Mouse (Mus musculus) lung, embryonic 16.5 days (tissue): ENCODE data around the gene Ssh2. TPM values are rescaled to one million over a fixed set of nuclear protein-coding genes. Genes with fewer than 3 reads are reported as not detected.
A peak's percentile ranks its signal among the peaks of the same experiment; 100 is the strongest.

ENCODE experiments used
- ATAC-seq: fragments of 200-750 bp; cut with Nextera tagmentation; 2 replicates; pipeline ENCODE4 v1.8.0; 2017; ENCODE audit warnings: low read depth, mild to moderate bottlenecking, moderate library complexity
- H3K27ac ChIP-seq: fragments of 300-500 bp; sonication (generic); 2 replicates; pipeline ENCODE4 v1.5.1; 2014; ENCODE audit warnings: mild to moderate bottlenecking, control low read depth, low read length
- H3K27me3 ChIP-seq: fragments of 300-500 bp; sonication (generic); 2 replicates; pipeline ENCODE4 v1.6.1; 2014; ENCODE audit warnings: low read depth, low read length, mixed read lengths; ENCODE audit not compliant: control insufficient read depth, insufficient read depth
- H3K36me3 ChIP-seq: fragments of 300-500 bp; sonication (generic); 2 replicates; pipeline ENCODE4 v1.6.1; 2014; ENCODE audit warnings: low read length; ENCODE audit not compliant: control insufficient read depth, insufficient read depth
- H3K4me1 ChIP-seq: fragments of 300-500 bp; sonication (generic); replicated peaks from 2 replicates; pipeline ENCODE4 v1.6.1; 2014; ENCODE audit warnings: low read length, mixed read lengths; ENCODE audit not compliant: control insufficient read depth, insufficient read depth
- H3K4me2 ChIP-seq: fragments of 300-500 bp; sonication (generic); 2 replicates; pipeline ENCODE4 v1.6.1; 2014; ENCODE audit warnings: low read depth, low read length, control low read depth
- H3K4me3 ChIP-seq: fragments of 300-500 bp; sonication (generic); 2 replicates; pipeline ENCODE4 v1.5.1; 2014; ENCODE audit warnings: mild to moderate bottlenecking, low read length, control low read depth
- H3K9ac ChIP-seq: fragments of 300-500 bp; sonication (generic); 2 replicates; pipeline ENCODE4 v1.6.1; 2014; ENCODE audit warnings: low read length, control low read depth
- H3K9me3 ChIP-seq: fragments of 300-500 bp; sonication (generic); 2 replicates; pipeline ENCODE4 v1.6.1; 2016; ENCODE audit warnings: low read length; ENCODE audit not compliant: control insufficient read depth
- WGBS: fragments of 180-500 bp; shearing (Covaris S2); extraction: QIAGEN DNeasy Blood & Tissue Kit; methylation state at CpG from one replicate; pipeline ENCODE4 v1.1.7; 2014; 5-methylcytosine and 5-hydroxymethylcytosine counted together
- polyA plus RNA-seq: library from polyadenylated mRNA; unstranded; fragments of >200 nt; fragmentation: Nextera tagmentation; extraction: Ambion mirVana; gene quantifications from 2 replicates; pipeline ENCODE4 v1.2.1, GENCODE M21; 2015

Gene Ssh2
- polyA plus RNA-seq, 1 experiment from 2014 or later: 14.5 TPM

DNA sequence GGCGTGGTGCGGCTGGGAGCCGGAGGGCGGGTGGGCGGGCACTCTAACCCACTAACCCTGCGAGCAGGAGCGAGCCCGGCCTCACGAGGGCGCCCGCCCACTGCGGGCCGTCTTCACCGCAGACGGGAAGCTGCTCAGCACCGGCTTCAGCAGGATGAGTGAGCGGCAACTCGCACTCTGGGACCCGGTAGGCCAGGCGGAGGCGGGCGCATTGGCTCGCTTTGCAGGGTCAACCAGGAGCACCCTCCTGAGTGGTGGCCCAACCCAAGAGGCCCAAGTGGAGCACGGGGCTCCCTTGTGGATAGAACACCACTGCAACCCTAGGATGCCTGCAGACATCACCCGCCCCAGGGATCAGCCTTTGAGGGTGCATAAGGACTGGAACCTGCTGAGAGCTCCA, 251.1 kb downstream of the Ssh2 start:
- no peak overlapping the region for H3K27ac ChIP-seq
- no peaks in the 10 kb centered on the region for H3K9me3 ChIP-seq
- H3K9ac ChIP-seq: no peak overlapping the region
- 2% methylated on average over 25 of the region's 25 CpGs for WGBS
- peak; percentile 42 for ATAC-seq
- H3K36me3 ChIP-seq: peaks cover 9% of the 10 kb centered on the region; the same call in 1 of the 2 replicates
- peaks cover 40% of the 10 kb centered on the region for H3K27me3 ChIP-seq
- H3K4me3 ChIP-seq: no peak overlapping the region
- peaks cover 19% of the 10 kb centered on the region for H3K4me1 ChIP-seq
- peak overlapping the region; percentile 34 for H3K4me2 ChIP-seq

- H3K4me2 ChIP-seq: peak overlapping the region; percentile 38
Measured at GRCm38 (mm10) chr11:77467784-77468183, 251.7 kb downstream of the Ssh2 start.

GRCm38 (mm10) chr11:77468397-77468796, 252.3 kb downstream of the Ssh2 start:
- Histone ChIP-seq H3K36me3 (peaks cover 12% of the 10 kb centered on the region; the same call in 1 of the 2 replicates), H3K4me2 (no peak overlapping the region), H3K9me3 (no peaks in the 10 kb centered on the region), H3K27me3 (peaks cover 30% of the 10 kb centered on the region), H3K4me3 (no peak overlapping the region), H3K27ac (no peak overlapping the region), H3K9ac (no peak overlapping the region), H3K4me1 (peaks cover 13% of the 10 kb centered on the region; the same call in 1 of the 2 replicates)
- 80% methylated on average over 9 of the region's 9 CpGs for WGBS
- no peak for ATAC-seq

More at GRCm38 (mm10) chr11:77467784-77468183, 251.7 kb downstream of the Ssh2 start:
- Histone ChIP-seq H3K27me3 (peaks cover 37% of the 10 kb centered on the region), H3K27ac (no peak overlapping the region), H3K4me1 (peaks cover 15% of the 10 kb centered on the region; the same call in 1 of the 2 replicates), H3K4me3 (no peak overlapping the region), H3K9ac (no peak overlapping the region), H3K36me3 (peaks cover 12% of the 10 kb centered on the region; the same call in 1 of the 2 replicates), H3K9me3 (no peaks in the 10 kb centered on the region)
- WGBS: 13% methylated on average over 20 of the region's 20 CpGs
- peak; percentile 11; the same call in 1 of the 2 replicates for ATAC-seq

DNA sequence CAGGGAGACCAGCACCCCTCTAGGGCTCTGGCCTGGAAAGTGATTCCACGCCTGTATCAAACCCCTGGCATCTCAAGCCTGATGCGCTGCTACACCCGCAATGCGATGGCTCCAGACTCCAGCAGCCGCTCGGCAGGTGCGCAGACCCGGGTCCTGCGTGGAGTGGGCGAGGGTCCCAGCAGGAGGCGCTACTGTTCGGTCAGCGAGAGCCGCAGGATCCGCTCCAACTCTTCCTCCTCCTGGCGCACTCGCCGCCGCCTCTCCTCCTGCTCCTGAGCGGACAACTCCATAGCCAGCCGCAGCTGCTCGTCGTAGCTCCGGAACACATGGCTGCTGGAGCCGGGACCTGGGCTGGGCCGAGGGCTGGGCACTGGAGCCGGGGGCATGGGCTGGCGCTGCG, 255.3 kb downstream of the Ssh2 start:
- Histone ChIP-seq H3K27ac (no peak overlapping the region), H3K9me3 (no peaks in the 10 kb centered on the region), H3K9ac (no peak overlapping the region), H3K4me2 (no peak overlapping the region), H3K27me3 (peaks cover 17% of the 10 kb centered on the region), H3K4me3 (no peak overlapping the region), H3K4me1 (peaks cover 8% of the 10 kb centered on the region; the same call in 1 of the 2 replicates), H3K36me3 (peaks cover 12% of the 10 kb centered on the region; the same call in 1 of the 2 replicates)
- ATAC-seq: no peak
- WGBS: 73% methylated on average over 28 of the region's 29 CpGs

GRCm38 (mm10) chr11:77472775-77473174, 256.7 kb downstream of the Ssh2 start:
- Histone ChIP-seq H3K27me3 (peaks cover 6% of the 10 kb centered on the region), H3K4me1 (no peaks in the 10 kb centered on the region; the same call in 1 of the 2 replicates), H3K9ac (no peak overlapping the region), H3K36me3 (peaks cover 12% of the 10 kb centered on the region; the same call in 1 of the 2 replicates), H3K4me2 (no peak overlapping the region), H3K9me3 (no peaks in the 10 kb centered on the region), H3K27ac (no peak overlapping the region), H3K4me3 (no peak overlapping the region)
- WGBS: 79% methylated on average over 16 of the region's 16 CpGs
- no peak for ATAC-seq

DNA sequence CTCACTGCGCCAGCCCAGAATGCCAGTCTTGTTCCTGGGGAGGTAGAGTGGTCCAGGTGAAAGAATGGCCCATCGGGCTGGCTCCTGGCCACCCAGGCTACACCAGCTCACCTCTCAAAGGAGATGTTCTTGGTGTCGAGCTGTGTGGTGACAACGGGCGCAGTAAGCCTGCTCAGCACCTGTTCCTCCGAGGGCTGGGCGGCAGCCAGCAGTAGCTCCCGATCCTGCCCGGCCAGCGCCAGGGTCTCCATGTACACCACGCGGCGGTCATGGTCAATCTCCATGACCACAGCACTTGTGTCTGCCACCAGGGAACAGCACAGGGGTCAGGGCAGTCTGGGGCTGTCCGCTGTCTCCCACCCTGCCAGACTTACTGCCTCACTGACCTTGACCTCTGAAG, 260.1 kb downstream of the Ssh2 start:
- H3K27me3 ChIP-seq: no peaks in the 10 kb centered on the region
- H3K9ac ChIP-seq: no peak overlapping the region
- peaks cover 9% of the 10 kb centered on the region; the same call in 1 of the 2 replicates for H3K36me3 ChIP-seq
- 91% methylated on average over 14 of the region's 14 CpGs for WGBS
- no peak overlapping the region for H3K27ac ChIP-seq
- H3K4me3 ChIP-seq: no peak overlapping the region
- no peak overlapping the region for H3K4me2 ChIP-seq
- ATAC-seq: no peak
- H3K4me1 ChIP-seq: no peaks in the 10 kb centered on the region
- no peaks in the 10 kb centered on the region for H3K9me3 ChIP-seq

GRCm38 (mm10) chr11:77476895-77477294, 260.8 kb downstream of the Ssh2 start:
- H3K4me1 ChIP-seq: no peaks in the 10 kb centered on the region
- H3K9me3 ChIP-seq: no peaks in the 10 kb centered on the region
- H3K9ac ChIP-seq: no peak overlapping the region
- no peak overlapping the region for H3K4me2 ChIP-seq
- no peak overlapping the region for H3K27ac ChIP-seq
- peaks cover 5% of the 10 kb centered on the region; the same call in 1 of the 2 replicates for H3K36me3 ChIP-seq
- no peaks in the 10 kb centered on the region for H3K27me3 ChIP-seq
- ATAC-seq: no peak
- whole genome bisulfite sequencing: 86% methylated on average over 6 of the region's 6 CpGs
- H3K4me3 ChIP-seq: no peak overlapping the region

- Histone ChIP-seq H3K27me3 (no peaks in the 10 kb centered on the region), H3K36me3 (no peaks in the 10 kb centered on the region), H3K4me2 (no peak overlapping the region), H3K4me3 (no peak overlapping the region), H3K9me3 (no peaks in the 10 kb centered on the region), H3K4me1 (peaks cover 23% of the 10 kb centered on the region), H3K27ac (no peak overlapping the region), H3K9ac (no peak overlapping the region)
- 58% methylated on average over 3 of the region's 3 CpGs for WGBS
- no peak for ATAC-seq
Measured at GRCm38 (mm10) chr11:77483043-77483442, 267.0 kb downstream of the Ssh2 start.

GRCm38 (mm10) chr11:77483510-77484255, 267.6 kb downstream of the Ssh2 start:
- Histone ChIP-seq H3K9ac (no peak overlapping the region), H3K36me3 (no peaks in the 10 kb centered on the region), H3K4me1 (peaks cover 29% of the 10 kb centered on the region), H3K9me3 (no peaks in the 10 kb centered on the region), H3K27me3 (no peaks in the 10 kb centered on the region), H3K4me2 (no peak overlapping the region), H3K4me3 (no peak overlapping the region), H3K27ac (no peak overlapping the region)
- 30% methylated on average over 11 of the region's 11 CpGs for WGBS
- ATAC-seq: no peak
